ENCODE assay signal across 15 mouse cellular contexts in genomic region chr3:108164091-108164490, GRCm38 (mm10). TPM values are rescaled to one million over a fixed set of nuclear protein-coding genes. Genes with fewer than 3 reads are reported as not detected.
A peak's percentile ranks its signal among the peaks of the same experiment; 100 is the strongest.
DNase-seq lines count a peak whose midpoint lies in the region; ATAC-seq and TF ChIP-seq lines count a peak whose summit lies in the region.
"Had no signal": no experiment of that assay in that cellular context is flagged by ENCODE, and none has a peak within 500 bp of the region (broad histone marks: within the 10 kb centered on the region; RNA-seq: fewer than 3 reads in every experiment).

No protein-coding gene starts in this region.

- H3K27me3 ChIP-seq in hindbrain, embryonic 16.5 days (replicated peaks; ENCODE audit: control insufficient read depth, insufficient read depth, low read length): no peaks in the 10 kb centered on the region
- no peaks in the 10 kb centered on the region for H3K27me3 ChIP-seq in hindbrain, postnatal 0 days (ENCODE audit: insufficient read depth, low read length)
- no peaks in the 10 kb centered on the region for H3K27me3 ChIP-seq in limb, embryonic 14.5 days (ENCODE audit: control insufficient read depth, insufficient read depth, low read length)
- no peaks in the 10 kb centered on the region for H3K27me3 ChIP-seq in limb, embryonic 10.5 days (ENCODE audit: low read depth, poor library complexity, severe bottlenecking)
- no peaks in the 10 kb centered on the region for H3K27me3 ChIP-seq in neural tube, embryonic 12.5 days (replicated peaks)
- H3K27me3 ChIP-seq: forebrain, embryonic 13.5 days had no signal

- no peak for TF ChIP-seq POLR2A in limb, embryonic 14.5 days (IDR thresholded peaks at IDR 0.05; ENCODE audit: borderline replicate concordance, extremely low read depth, insufficient read depth, insufficient read length)

- WGBS in hindbrain, embryonic 16.5 days: 74% methylated on average over 5 of the region's 5 CpGs
- 66% methylated on average over 5 of the region's 5 CpGs for WGBS in hindbrain, postnatal 0 days
- 74% methylated on average over 5 of the region's 5 CpGs for WGBS in limb, embryonic 14.5 days
- 71% methylated on average over 5 of the region's 5 CpGs for WGBS in limb, embryonic 10.5 days
- 69% methylated on average over 5 of the region's 5 CpGs for WGBS in neural tube, embryonic 12.5 days

- H3K36me3 ChIP-seq in hindbrain, embryonic 16.5 days (ENCODE audit: control insufficient read depth, insufficient read depth, low read length): no peaks in the 10 kb centered on the region
- H3K36me3 ChIP-seq in hindbrain, postnatal 0 days (ENCODE audit: insufficient read depth, low read length): no peaks in the 10 kb centered on the region
- H3K36me3 ChIP-seq in limb, embryonic 14.5 days (ENCODE audit: control insufficient read depth, insufficient read depth, low read length): no peaks in the 10 kb centered on the region
- no peaks in the 10 kb centered on the region for H3K36me3 ChIP-seq in limb, embryonic 10.5 days
- no peaks in the 10 kb centered on the region for H3K36me3 ChIP-seq in neural tube, embryonic 12.5 days
- H3K36me3 ChIP-seq: embryonic facial prominence, embryonic 10.5 days; embryonic facial prominence, embryonic 12.5 days; G1E had no signal

- H3K4me1 ChIP-seq in hindbrain, embryonic 16.5 days (ENCODE audit: control insufficient read depth, insufficient read depth, low read depth, low read length): peaks cover 27% of the 10 kb centered on the region
- peaks cover 12% of the 10 kb centered on the region; the same call in 1 of the 2 replicates for H3K4me1 ChIP-seq in hindbrain, postnatal 0 days (ENCODE audit: insufficient read depth, low read length)
- H3K4me1 ChIP-seq in limb, embryonic 14.5 days (ENCODE audit: control insufficient read depth, insufficient read depth, low read length): peaks cover 40% of the 10 kb centered on the region
- peaks cover 48% of the 10 kb centered on the region for H3K4me1 ChIP-seq in limb, embryonic 10.5 days
- H3K4me1 ChIP-seq in neural tube, embryonic 12.5 days: peaks cover 34% of the 10 kb centered on the region

- H3K27ac ChIP-seq in hindbrain, embryonic 16.5 days (ENCODE audit: low read depth, low read length): no peak overlapping the region
- no peak overlapping the region for H3K27ac ChIP-seq in hindbrain, postnatal 0 days
- H3K27ac ChIP-seq in limb, embryonic 14.5 days (replicated peaks; ENCODE audit: low read depth, low read length): no peak overlapping the region
- no peak overlapping the region for H3K27ac ChIP-seq in limb, embryonic 10.5 days
- no peak overlapping the region for H3K27ac ChIP-seq in neural tube, embryonic 12.5 days
- H3K27ac ChIP-seq: embryonic facial prominence, embryonic 10.5 days; embryonic facial prominence, embryonic 12.5 days; forebrain, embryonic 13.5 days had no signal

- H3K9ac ChIP-seq in hindbrain, embryonic 16.5 days (ENCODE audit: low read depth, low read length): 0 out of 2 replicates have a peak overlapping the region, but pooled peaks have one; percentile 14
- no peak overlapping the region for H3K9ac ChIP-seq in hindbrain, postnatal 0 days (replicated peaks; ENCODE audit: low read length)
- 0 out of 2 replicates have a peak overlapping the region, but pooled peaks have one; percentile 5 for H3K9ac ChIP-seq in limb, embryonic 14.5 days (ENCODE audit: low read depth, low read length, severe bottlenecking)
- no peak overlapping the region for H3K9ac ChIP-seq in neural tube, embryonic 12.5 days
- H3K9ac ChIP-seq: embryonic facial prominence, embryonic 12.5 days had no signal

- peak; percentile 74 for DNase-seq in heart, adult 11 months
- no peak for DNase-seq in heart, adult 18-20 months
- DNase-seq in hindbrain, postnatal 0 days (ENCODE audit: low spot score): no peak
- DNase-seq in limb, embryonic 14.5 days (ENCODE audit: low spot score): no peak
- no peak for DNase-seq in limb, embryonic 10.5 days (ENCODE audit: low spot score)
- DNase-seq in neural tube, embryonic 10.5 days (ENCODE audit: extremely low spot score, low spot score): no peak

- no peak for ATAC-seq in hindbrain, embryonic 16.5 days
- ATAC-seq in hindbrain, postnatal 0 days: no peak
- no peak for ATAC-seq in limb, embryonic 14.5 days (ENCODE audit: low FRiP score, low read depth)
- ATAC-seq in neural tube, embryonic 12.5 days (ENCODE audit: low FRiP score, low read depth): no peak

- no peaks in the 10 kb centered on the region for H3K9me3 ChIP-seq in hindbrain, embryonic 16.5 days (ENCODE audit: control insufficient read depth, low read length)
- no peaks in the 10 kb centered on the region for H3K9me3 ChIP-seq in hindbrain, postnatal 0 days (ENCODE audit: low read length)
- no peaks in the 10 kb centered on the region for H3K9me3 ChIP-seq in limb, embryonic 14.5 days (ENCODE audit: control insufficient read depth, low read length)
- H3K9me3 ChIP-seq in limb, embryonic 10.5 days (replicated peaks): no peaks in the 10 kb centered on the region
- no peaks in the 10 kb centered on the region for H3K9me3 ChIP-seq in neural tube, embryonic 12.5 days
- H3K9me3 ChIP-seq: embryonic facial prominence, embryonic 10.5 days; embryonic facial prominence, embryonic 12.5 days; forebrain, embryonic 13.5 days; G1E had no signal

- H3K4me2 ChIP-seq in hindbrain, embryonic 16.5 days (ENCODE audit: low read length): no peak overlapping the region
- no peak overlapping the region for H3K4me2 ChIP-seq in hindbrain, postnatal 0 days (ENCODE audit: low read depth, low read length)
- no peak overlapping the region for H3K4me2 ChIP-seq in limb, embryonic 14.5 days (replicated peaks; ENCODE audit: low read depth, low read length, severe bottlenecking)
- H3K4me2 ChIP-seq in neural tube, embryonic 12.5 days (replicated peaks): 0 out of 2 replicates have a peak overlapping the region, but pooled peaks have one; percentile 47

- no peak for TF ChIP-seq CTCF in hindbrain, postnatal 0 days (IDR thresholded peaks at IDR 0.05; ENCODE audit: low read depth)

- H3K4me3 ChIP-seq in hindbrain, embryonic 16.5 days (ENCODE audit: low read length): no peak overlapping the region
- no peak overlapping the region for H3K4me3 ChIP-seq in hindbrain, postnatal 0 days (ENCODE audit: low read length)
- no peak overlapping the region for H3K4me3 ChIP-seq in limb, embryonic 14.5 days (replicated peaks; ENCODE audit: low read length)
- H3K4me3 ChIP-seq in limb, embryonic 10.5 days: no peak overlapping the region
- H3K4me3 ChIP-seq in neural tube, embryonic 12.5 days: no peak overlapping the region
- H3K4me3 ChIP-seq: embryonic facial prominence, embryonic 12.5 days had no signal

RNA-seq across cellular contexts. Expression of gene Gpr61, which starts 9.4 kb away (rescaled TPM):
- not detected for total RNA-seq in heart, adult 18-20 months (2021)
- 8.4 and 10.6 TPM in 2 replicates for polyA plus RNA-seq in hindbrain, embryonic 16.5 days (2015; fragmentation: Nextera tagmentation; extraction: Ambion mirVana)
- 12.2 and 12.4 TPM in 2 replicates for total RNA-seq in hindbrain, postnatal 0 days (2014; rRNA removed)
- 6.1 and 6.8 TPM in 2 replicates for polyA plus RNA-seq in hindbrain, postnatal 0 days (2015; fragmentation: Nextera tagmentation; extraction: Ambion mirVana)
- polyA plus RNA-seq in limb, embryonic 14.5 days (2012; rRNA removed): 0.20 and 0.26 TPM in 2 replicates
- 0.10 and 0.14 TPM in 2 replicates for polyA plus RNA-seq in limb, embryonic 14.5 days (2014; fragmentation: Nextera tagmentation; extraction: Ambion mirVana)
- polyA plus RNA-seq in limb, embryonic 10.5 days (2016; fragmentation: Nextera tagmentation; extraction: Ambion mirVana): 0.08 TPM in 1 of 2 replicates, not detected in the other
- polyA plus RNA-seq in neural tube, embryonic 12.5 days (2016; fragmentation: Nextera tagmentation; extraction: Ambion mirVana): 1.8 and 2.0 TPM in 2 replicates
- total RNA-seq: adrenal gland, postnatal 14 days; CH12.LX had no signal
- polyA plus RNA-seq: activated CD4-positive, CD25-positive, alpha-beta regulatory T cell, adult 4 months; G1E had no signal

RNA-seq across cellular contexts. Expression of gene Gnai3, which starts 18.1 kb away (rescaled TPM):
- 10 to 100 TPM; 18.9 to 19.7 TPM for total RNA-seq in heart, adult 18-20 months (2021)
- polyA plus RNA-seq in hindbrain, embryonic 16.5 days (2015; fragmentation: Nextera tagmentation; extraction: Ambion mirVana): 116 and 126 TPM in 2 replicates
- 61.0 and 66.6 TPM in 2 replicates for total RNA-seq in hindbrain, postnatal 0 days (2014; rRNA removed)
- polyA plus RNA-seq in hindbrain, postnatal 0 days (2015; fragmentation: Nextera tagmentation; extraction: Ambion mirVana): 97.9 and 100 TPM in 2 replicates
- polyA plus RNA-seq in limb, embryonic 14.5 days (2012; rRNA removed): 81.8 and 89.8 TPM in 2 replicates
- 165 and 166 TPM in 2 replicates for polyA plus RNA-seq in limb, embryonic 14.5 days (2014; fragmentation: Nextera tagmentation; extraction: Ambion mirVana)
- 178 and 197 TPM in 2 replicates for polyA plus RNA-seq in limb, embryonic 10.5 days (2016; fragmentation: Nextera tagmentation; extraction: Ambion mirVana)
- 174 and 189 TPM in 2 replicates for polyA plus RNA-seq in neural tube, embryonic 12.5 days (2016; fragmentation: Nextera tagmentation; extraction: Ambion mirVana)

RNA-seq across cellular contexts. Expression of gene Amigo1, which starts 22.0 kb away (rescaled TPM):
- total RNA-seq in heart, adult 18-20 months (2021): 10 to 100 TPM; 18.2 to 19.4 TPM
- polyA plus RNA-seq in hindbrain, embryonic 16.5 days (2015; fragmentation: Nextera tagmentation; extraction: Ambion mirVana): 9.8 and 13.3 TPM in 2 replicates
- total RNA-seq in hindbrain, postnatal 0 days (2014; rRNA removed): 36.6 and 37.3 TPM in 2 replicates
- polyA plus RNA-seq in hindbrain, postnatal 0 days (2015; fragmentation: Nextera tagmentation; extraction: Ambion mirVana): 10.7 and 11.3 TPM in 2 replicates
- 11.3 and 14.8 TPM in 2 replicates for polyA plus RNA-seq in limb, embryonic 14.5 days (2012; rRNA removed)
- 5.4 and 5.7 TPM in 2 replicates for polyA plus RNA-seq in limb, embryonic 14.5 days (2014; fragmentation: Nextera tagmentation; extraction: Ambion mirVana)
- polyA plus RNA-seq in limb, embryonic 10.5 days (2016; fragmentation: Nextera tagmentation; extraction: Ambion mirVana): 2.6 and 3.0 TPM in 2 replicates
- 17.7 and 20.0 TPM in 2 replicates for polyA plus RNA-seq in neural tube, embryonic 12.5 days (2016; fragmentation: Nextera tagmentation; extraction: Ambion mirVana)

RNA-seq across cellular contexts. Expression of gene Cyb561d1, which starts 36.9 kb away (rescaled TPM):
- total RNA-seq in heart, adult 18-20 months (2021): 1 to 10 TPM; 5.2 to 5.3 TPM
- 2.7 and 3.9 TPM in 2 replicates for polyA plus RNA-seq in hindbrain, embryonic 16.5 days (2015; fragmentation: Nextera tagmentation; extraction: Ambion mirVana)
- 3.8 and 4.2 TPM in 2 replicates for total RNA-seq in hindbrain, postnatal 0 days (2014; rRNA removed)
- polyA plus RNA-seq in hindbrain, postnatal 0 days (2015; fragmentation: Nextera tagmentation; extraction: Ambion mirVana): 3.1 and 3.3 TPM in 2 replicates
- polyA plus RNA-seq in limb, embryonic 14.5 days (2012; rRNA removed): 3.8 and 5.0 TPM in 2 replicates
- polyA plus RNA-seq in limb, embryonic 14.5 days (2014; fragmentation: Nextera tagmentation; extraction: Ambion mirVana): 1.7 and 2.0 TPM in 2 replicates
- 1.6 and 2.1 TPM in 2 replicates for polyA plus RNA-seq in limb, embryonic 10.5 days (2016; fragmentation: Nextera tagmentation; extraction: Ambion mirVana)
- 5.0 and 6.0 TPM in 2 replicates for polyA plus RNA-seq in neural tube, embryonic 12.5 days (2016; fragmentation: Nextera tagmentation; extraction: Ambion mirVana)

RNA-seq across cellular contexts. Expression of gene Atxn7l2, which starts 46.6 kb away (rescaled TPM):
- total RNA-seq in heart, adult 18-20 months (2021): 1 to 10 TPM; 2.2 to 2.6 TPM
- polyA plus RNA-seq in hindbrain, embryonic 16.5 days (2015; fragmentation: Nextera tagmentation; extraction: Ambion mirVana): 19.6 and 21.4 TPM in 2 replicates
- 18.4 and 20.8 TPM in 2 replicates for total RNA-seq in hindbrain, postnatal 0 days (2014; rRNA removed)
- polyA plus RNA-seq in hindbrain, postnatal 0 days (2015; fragmentation: Nextera tagmentation; extraction: Ambion mirVana): 15.1 and 15.4 TPM in 2 replicates
- 37.0 and 45.2 TPM in 2 replicates for polyA plus RNA-seq in limb, embryonic 14.5 days (2012; rRNA removed)
- 22.9 and 23.7 TPM in 2 replicates for polyA plus RNA-seq in limb, embryonic 14.5 days (2014; fragmentation: Nextera tagmentation; extraction: Ambion mirVana)
- 23.3 and 25.7 TPM in 2 replicates for polyA plus RNA-seq in limb, embryonic 10.5 days (2016; fragmentation: Nextera tagmentation; extraction: Ambion mirVana)
- 28.8 and 30.4 TPM in 2 replicates for polyA plus RNA-seq in neural tube, embryonic 12.5 days (2016; fragmentation: Nextera tagmentation; extraction: Ambion mirVana)

Comparison
In these comparisons a context has a peak if more than half of its experiments do, and no peak if none do; other contexts are left out.
1. H3K9ac ChIP-seq: peak in hindbrain, embryonic 16.5 days (single experiment) and limb, embryonic 14.5 days (single experiment); none in hindbrain, postnatal 0 days (single experiment) and neural tube, embryonic 12.5 days (single experiment).